Mouse (Mus musculus): Measurements from ENCODE around the gene Smndc1. TPM values are rescaled to one million over a fixed set of nuclear protein-coding genes. Genes with fewer than 3 reads are reported as not detected.

Gene Smndc1
- total and polyA plus RNA-seq, 2 experiments from 2014 or later = 9.0 to 32.0 TPM

DNA sequence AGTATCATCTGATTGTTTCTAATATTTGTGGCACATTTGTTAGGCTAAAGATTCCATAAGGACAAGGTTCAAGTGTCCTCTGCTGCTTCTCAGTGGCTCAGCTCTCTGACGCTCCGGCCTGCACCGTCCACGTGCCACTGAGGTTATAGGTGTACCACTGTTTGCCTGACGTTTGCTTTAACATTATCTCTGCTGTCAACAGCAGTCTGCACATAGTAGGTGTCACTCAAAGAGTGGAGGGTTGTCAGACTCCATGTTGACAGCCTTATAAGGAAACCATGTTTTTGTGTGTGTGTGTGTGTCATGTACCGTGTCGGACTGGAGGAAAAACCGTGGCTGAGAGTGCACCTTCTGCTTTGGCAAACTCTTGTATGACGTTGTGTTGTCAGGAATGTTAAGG lies 55.1 kb downstream of the Smndc1 start:
- 40% methylated on average over 9 of the region's 9 CpGs for WGBS
- Histone ChIP-seq H3K9me3 (replicated peaks; ENCODE audit: control insufficient read depth, low read length) (no peaks in the 10 kb centered on the region), H3K27ac (ENCODE audit: low read depth) (no peak overlapping the region), H3K4me1 (ENCODE audit: control insufficient read depth, insufficient read depth) (no peaks in the 10 kb centered on the region), H3K4me3 (ENCODE audit: low read depth, low read length) (no peak overlapping the region), H3K9ac (replicated peaks; ENCODE audit: low read depth, low read length) (no peak overlapping the region), H3K4me2 (ENCODE audit: low read depth, low read length) (no peak overlapping the region), H3K36me3 (replicated peaks; ENCODE audit: control insufficient read depth, insufficient read depth, low read length) (peaks cover 29% of the 10 kb centered on the region), H3K27me3 (ENCODE audit: control insufficient read depth, insufficient read depth, low read length) (no peaks in the 10 kb centered on the region)
- TF ChIP-seq CTCF (IDR thresholded peaks at IDR 0.05; ENCODE audit: low read depth) (no peak), EP300 (IDR thresholded peaks at IDR 0.05; ENCODE audit: low read depth) (no peak)
- peak; percentile 56; the same call in 1 of the 2 replicates for ATAC-seq (ENCODE audit: insufficient read depth, low read depth)
- DNase-seq (ENCODE audit: low spot score) = no peak

DNA sequence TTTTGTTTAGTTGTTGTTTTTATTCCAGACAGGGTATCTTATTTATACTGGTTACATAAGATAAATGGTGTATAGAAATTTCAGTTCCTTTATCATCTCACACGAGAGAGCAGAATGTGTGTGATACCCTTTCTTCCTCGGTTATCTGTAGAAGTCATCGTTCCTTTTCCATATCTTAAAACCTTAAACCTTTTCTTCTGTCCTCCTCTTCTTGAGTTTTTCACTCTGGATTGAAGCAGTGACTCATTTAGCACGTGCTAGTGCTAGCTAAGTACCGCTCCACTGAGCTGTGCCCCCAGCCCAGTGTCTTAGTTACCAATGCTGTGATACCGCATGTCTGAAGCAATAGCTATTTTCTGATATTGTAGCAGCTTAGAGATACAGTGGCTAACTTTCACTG lies 56.6 kb downstream of the Smndc1 start:
- Histone ChIP-seq H3K36me3 (replicated peaks; ENCODE audit: control insufficient read depth, insufficient read depth, low read length) (peaks cover 29% of the 10 kb centered on the region), H3K27ac (ENCODE audit: low read depth) (no peak overlapping the region), H3K27me3 (ENCODE audit: control insufficient read depth, insufficient read depth, low read length) (no peaks in the 10 kb centered on the region), H3K9ac (replicated peaks; ENCODE audit: low read depth, low read length) (no peak overlapping the region), H3K4me3 (ENCODE audit: low read depth, low read length) (no peak overlapping the region), H3K4me2 (ENCODE audit: low read depth, low read length) (no peak overlapping the region), H3K4me1 (ENCODE audit: control insufficient read depth, insufficient read depth) (no peaks in the 10 kb centered on the region), H3K9me3 (replicated peaks; ENCODE audit: control insufficient read depth, low read length) (no peaks in the 10 kb centered on the region)
- no peak for DNase-seq (ENCODE audit: low spot score)
- 80% methylated on average over 6 of the region's 6 CpGs for WGBS
- ATAC-seq (ENCODE audit: insufficient read depth, low read depth) = no peak
- TF ChIP-seq EP300 (IDR thresholded peaks at IDR 0.05; ENCODE audit: low read depth) (no peak), CTCF (IDR thresholded peaks at IDR 0.05; ENCODE audit: low read depth) (no peak)

GRCm38 (mm10) chr19:53331882-53332500 lies 58.4 kb downstream of the Smndc1 start:
- Histone ChIP-seq H3K4me1 (ENCODE audit: control insufficient read depth, insufficient read depth) (no peaks in the 10 kb centered on the region), H3K36me3 (replicated peaks; ENCODE audit: control insufficient read depth, insufficient read depth, low read length) (peaks cover 15% of the 10 kb centered on the region), H3K4me3 (ENCODE audit: low read depth, low read length) (no peak overlapping the region), H3K4me2 (ENCODE audit: low read depth, low read length) (no peak overlapping the region), H3K9me3 (replicated peaks; ENCODE audit: control insufficient read depth, low read length) (no peaks in the 10 kb centered on the region), H3K27me3 (ENCODE audit: control insufficient read depth, insufficient read depth, low read length) (no peaks in the 10 kb centered on the region), H3K27ac (ENCODE audit: low read depth) (no peak overlapping the region), H3K9ac (replicated peaks; ENCODE audit: low read depth, low read length) (no peak overlapping the region)
- WGBS = 84% methylated on average over 21 of the region's 21 CpGs
- no peak for TF ChIP-seq EP300 (IDR thresholded peaks at IDR 0.05; ENCODE audit: low read depth)
- no peak for TF ChIP-seq CTCF (IDR thresholded peaks at IDR 0.05; ENCODE audit: low read depth)
- ATAC-seq (ENCODE audit: insufficient read depth, low read depth) (no peak), DNase-seq (ENCODE audit: low spot score) (no peak)

DNA sequence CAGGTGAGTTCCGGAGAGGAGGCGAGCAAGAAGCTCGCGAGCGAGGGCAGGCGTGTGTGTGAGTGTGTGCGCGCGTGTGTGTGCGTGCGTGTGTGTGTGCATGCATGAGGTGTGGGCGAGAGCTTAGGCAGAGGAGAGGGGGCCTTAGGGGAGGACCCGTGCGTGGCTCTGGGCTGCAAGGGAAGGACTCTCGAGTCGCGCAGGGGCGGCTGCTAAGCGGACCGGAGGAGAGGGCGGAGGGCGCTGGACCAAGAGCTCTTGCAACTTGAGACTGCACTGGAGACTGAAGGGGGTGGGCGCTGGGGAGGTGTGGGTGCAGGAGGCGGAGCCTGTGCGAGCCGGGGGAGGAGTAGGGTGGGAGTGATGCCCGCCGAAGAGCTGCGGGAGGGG lies 60.4 kb downstream of the Smndc1 start:
- Histone ChIP-seq H3K27me3 (ENCODE audit: control insufficient read depth, insufficient read depth, low read length) (no peaks in the 10 kb centered on the region), H3K36me3 (replicated peaks; ENCODE audit: control insufficient read depth, insufficient read depth, low read length) (peaks cover 14% of the 10 kb centered on the region), H3K4me3 (ENCODE audit: low read depth, low read length) (peak overlapping the region; percentile 93), H3K9ac (replicated peaks; ENCODE audit: low read depth, low read length) (peak overlapping the region; percentile 73), H3K27ac (ENCODE audit: low read depth) (peak overlapping the region; percentile 71), H3K9me3 (replicated peaks; ENCODE audit: control insufficient read depth, low read length) (no peaks in the 10 kb centered on the region), H3K4me2 (ENCODE audit: low read depth, low read length) (peak overlapping the region; percentile 100), H3K4me1 (ENCODE audit: control insufficient read depth, insufficient read depth) (peaks cover 10% of the 10 kb centered on the region; the same call in 1 of the 2 replicates)
- ATAC-seq (ENCODE audit: insufficient read depth, low read depth) = peak; percentile 50
- WGBS = 1% methylated on average over 26 of the region's 29 CpGs
- peak; percentile 79 for DNase-seq (ENCODE audit: low spot score)
- TF ChIP-seq CTCF (IDR thresholded peaks at IDR 0.05; ENCODE audit: low read depth) (no peak), EP300 (IDR thresholded peaks at IDR 0.05; ENCODE audit: low read depth) (no peak)

Other genes starting within 250 kb of the Smndc1 start
- gene Mxi1, start 80.1 kb downstream of the Smndc1 start, total RNA-seq (2014; rRNA removed; ENCODE audit: low replicate concordance) = 32.1 and 44.3 TPM in 2 replicates
- gene Mxi1, start 80.1 kb downstream of the Smndc1 start, polyA plus RNA-seq (2015; fragmentation: Nextera tagmentation; extraction: Ambion mirVana) = 31.2 and 34.8 TPM in 2 replicates
- gene Gm10197, start 18.8 kb downstream of the Smndc1 start, total RNA-seq (2014; rRNA removed; ENCODE audit: low replicate concordance) = not detected in 2 replicates
- not detected in 2 replicates for gene Gm10197, start 18.8 kb downstream of the Smndc1 start, polyA plus RNA-seq (2015; fragmentation: Nextera tagmentation; extraction: Ambion mirVana)
- 15.9 and 20.8 TPM in 2 replicates for gene Dusp5, start 138.5 kb upstream of the Smndc1 start, total RNA-seq (2014; rRNA removed; ENCODE audit: low replicate concordance)
- 8.0 and 9.6 TPM in 2 replicates for gene Dusp5, start 138.5 kb upstream of the Smndc1 start, polyA plus RNA-seq (2015; fragmentation: Nextera tagmentation; extraction: Ambion mirVana)
- gene Nutf2-ps1, start 198.5 kb upstream of the Smndc1 start, total RNA-seq (2014; rRNA removed; ENCODE audit: low replicate concordance) = 120 and 143 TPM in 2 replicates
- 209 and 216 TPM in 2 replicates for gene Nutf2-ps1, start 198.5 kb upstream of the Smndc1 start, polyA plus RNA-seq (2015; fragmentation: Nextera tagmentation; extraction: Ambion mirVana)
- gene Smc3, start 209.8 kb upstream of the Smndc1 start, total RNA-seq (2014; rRNA removed; ENCODE audit: low replicate concordance) = 8.3 and 19.5 TPM in 2 replicates
- gene Smc3, start 209.8 kb upstream of the Smndc1 start, polyA plus RNA-seq (2015; fragmentation: Nextera tagmentation; extraction: Ambion mirVana) = 24.1 and 25.3 TPM in 2 replicates